Mouse (Mus musculus) lung, adult 2 months (tissue): ENCODE data around the gene Epn3.

Source experiments
- CTCF ChIP-seq: fragments of 200-500 bp; IDR thresholded peaks from 2 replicates; pipeline ENCODE4 v1.5.1; 2011; ENCODE audit warnings: mild to moderate bottlenecking, low read length, control low read depth; ENCODE audit not compliant: insufficient read depth
- POLR2A ChIP-seq: fragments of 200-500 bp; IDR thresholded peaks from 2 replicates; pipeline ENCODE4 v1.6.1; 2011; ENCODE audit warnings: low read depth, mild to moderate bottlenecking, control low read depth, low read length, borderline replicate concordance; ENCODE audit errors: extremely low read depth

DNA sequence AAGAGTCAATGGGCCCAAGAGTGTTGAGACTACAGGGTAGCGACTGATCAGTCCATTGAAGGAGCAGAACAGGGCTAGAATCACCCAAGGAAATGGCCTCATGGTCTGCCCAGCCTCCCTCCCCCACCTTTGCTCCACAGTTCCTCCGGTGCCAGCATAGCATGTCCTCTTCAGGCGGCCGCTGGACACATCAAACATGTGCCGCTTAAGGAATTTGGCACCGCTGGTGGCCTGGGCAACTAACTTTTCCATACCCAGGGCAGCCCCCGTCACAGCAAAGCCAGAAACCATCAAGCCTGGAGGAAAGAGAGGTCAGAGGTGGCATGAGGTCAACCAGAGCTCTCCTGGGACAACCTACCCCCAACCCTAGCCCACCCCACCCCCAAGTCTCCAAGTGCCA is 17.8 kb downstream of the Epn3 start:
- TF ChIP-seq CTCF (no peak), POLR2A (no peak)
